Mouse (Mus musculus) effector memory CD4-positive, alpha-beta T cell, adult 5 months (primary cell): ENCODE measurements around the gene Tdgf1. TPM values are rescaled to one million over a fixed set of nuclear protein-coding genes. Genes with fewer than 3 reads are reported as not detected.

Experiments
- polyA plus RNA-seq: library from polyadenylated mRNA; unstranded; fragments of 100-300 nt; shearing (Covaris generic); gene quantifications from one replicate; pipeline ENCODE4 v1.2.1, GENCODE M21; 2017

Gene Tdgf1
- 0.57 TPM for polyA plus RNA-seq

DNA sequence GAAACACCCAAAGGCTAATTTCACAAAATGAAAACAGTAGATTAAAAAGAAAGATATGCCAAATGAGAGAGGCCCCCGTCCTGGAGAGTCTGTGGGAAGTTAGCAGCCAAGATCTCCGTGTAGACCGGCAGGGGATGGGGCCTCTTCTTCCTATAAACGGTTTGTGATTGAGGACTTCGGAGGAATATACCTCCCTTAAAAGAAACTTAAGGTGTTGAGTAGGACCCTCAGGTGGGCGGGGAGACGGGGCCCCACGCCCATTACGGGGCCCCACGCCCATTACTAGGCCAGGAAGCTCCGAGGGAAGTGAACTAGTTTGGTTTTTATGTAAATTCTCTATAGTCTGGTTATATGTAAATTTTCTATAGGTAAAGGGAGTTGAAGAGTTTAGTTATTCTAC is at the start of gene Tdgf1:
Gene Tdgf1 (minus strand): TSS at position 233 of the 400 bp plus-strand sequence.

GRCm38 (mm10) chr9:110990204-110990603 is 44.2 kb upstream of the Tdgf1 start, which contains the start of gene Rtp3:
Gene Rtp3 (minus strand): TSS chr9:110990583.

GRCm38 (mm10) chr9:110951397-110951796 is 5.4 kb upstream of the Tdgf1 start, which contains the start of gene Lrrc2:
Gene Lrrc2 (plus strand): TSS chr9:110951545.

GRCm38 (mm10) chr9:110916786-110917185 is 29.2 kb downstream of the Tdgf1 start, which contains the start of gene Fam240a:
Gene Fam240a (minus strand): TSS chr9:110916861.

Other genes with a start within 250 kb of the Tdgf1 start
- gene Myl3, start 204.3 kb downstream of the Tdgf1 start, polyA plus RNA-seq = not detected
- gene Pth1r, start 199.0 kb downstream of the Tdgf1 start, polyA plus RNA-seq = not detected
- gene Prss42, start 148.0 kb downstream of the Tdgf1 start, polyA plus RNA-seq = not detected
- not detected for gene Prss44, start 132.2 kb downstream of the Tdgf1 start, polyA plus RNA-seq
- gene Prss43, start 119.5 kb downstream of the Tdgf1 start, polyA plus RNA-seq = not detected
- gene Prss45, start 111.6 kb downstream of the Tdgf1 start, polyA plus RNA-seq = not detected
- gene Prss46, start 101.7 kb downstream of the Tdgf1 start, polyA plus RNA-seq = not detected
- gene Prss50, start 88.2 kb downstream of the Tdgf1 start, polyA plus RNA-seq = not detected
- 23.4 TPM for gene Als2cl, start 66.3 kb downstream of the Tdgf1 start, polyA plus RNA-seq
- gene Tmie, start 66.0 kb downstream of the Tdgf1 start, polyA plus RNA-seq = 0.92 TPM
- gene Fam240a, start 29.3 kb downstream of the Tdgf1 start, polyA plus RNA-seq = not detected
- not detected for gene Lrrc2, start 5.4 kb upstream of the Tdgf1 start, polyA plus RNA-seq
- gene Rtp3, start 44.4 kb upstream of the Tdgf1 start, polyA plus RNA-seq = not detected
- gene Ltf, start 73.1 kb upstream of the Tdgf1 start, polyA plus RNA-seq = not detected
- 11.1 TPM for gene Ccrl2, start 111.4 kb upstream of the Tdgf1 start, polyA plus RNA-seq
- 30.8 TPM for gene Lrrfip2, start 171.4 kb upstream of the Tdgf1 start, polyA plus RNA-seq